Mouse (Mus musculus) lung, embryonic 14.5 days (tissue): ENCODE results near the gene Fam129b. TPM values are rescaled to one million over a fixed set of nuclear protein-coding genes. Genes with fewer than 3 reads are reported as not detected.

ENCODE experiments used
- ATAC-seq: fragments of 200-750 bp; cut with Nextera tagmentation; 2 replicates; pipeline ENCODE4 v1.8.0; 2017; ENCODE audit warnings: mild to moderate bottlenecking, moderate TSS enrichment, moderate library complexity; ENCODE audit not compliant: insufficient read depth
- DNase-seq: peaks from one replicate; pipeline ENCODE4 v3.0.0-alpha.2; 2015
- H3K27ac ChIP-seq: fragments of 300-500 bp; sonication (generic); 2 replicates; pipeline ENCODE4 v1.5.1; 2014; ENCODE audit warnings: low read depth, mild to moderate bottlenecking, moderate library complexity
- H3K27me3 ChIP-seq: fragments of 300-500 bp; sonication (generic); 2 replicates; pipeline ENCODE4 v1.6.1; 2014; ENCODE audit warnings: low read length, control low read depth; ENCODE audit not compliant: insufficient read depth
- H3K36me3 ChIP-seq: fragments of 300-500 bp; sonication (generic); 2 replicates; pipeline ENCODE4 v1.6.1; 2014; ENCODE audit warnings: control low read depth; ENCODE audit not compliant: insufficient read depth
- H3K4me1 ChIP-seq: fragments of 300-500 bp; sonication (generic); 2 replicates; pipeline ENCODE4 v1.6.1; 2014; ENCODE audit warnings: antibody characterized with exemption, control low read depth; ENCODE audit not compliant: insufficient read depth
- H3K4me2 ChIP-seq: fragments of 300-500 bp; sonication (generic); 2 replicates; pipeline ENCODE4 v1.6.1; 2014; ENCODE audit warnings: mild to moderate bottlenecking
- H3K4me3 ChIP-seq: fragments of 300-500 bp; sonication (generic); 2 replicates; pipeline ENCODE4 v1.5.1; 2014; ENCODE audit warnings: low read depth, low read length
- H3K9ac ChIP-seq: fragments of 300-500 bp; sonication (generic); 2 replicates; pipeline ENCODE4 v1.6.1; 2014
- H3K9me3 ChIP-seq: fragments of 300-500 bp; sonication (generic); 2 replicates; pipeline ENCODE4 v1.6.1; 2016; ENCODE audit warnings: low read depth, low read length, control low read depth
- CTCF ChIP-seq: IDR thresholded peaks from 2 replicates; pipeline ENCODE4 v1.5.1; 2016; ENCODE audit warnings: antibody characterized with exemption, low read depth
- WGBS: fragments of 180-500 bp; shearing (Covaris S2); extraction: QIAGEN DNeasy Blood & Tissue Kit; methylation state at CpG from one replicate; pipeline ENCODE4 v1.1.7; 2014; 5-methylcytosine and 5-hydroxymethylcytosine counted together
- polyA plus RNA-seq: library from polyadenylated mRNA; unstranded; fragments of >200 nt; fragmentation: Nextera tagmentation; extraction: Ambion mirVana; gene quantifications from 2 replicates; pipeline ENCODE4 v1.2.1, GENCODE M21; 2014

Gene Fam129b
- polyA plus RNA-seq, 1 experiment from 2014 or later, result 46.5 TPM

- WGBS, result 69% methylated on average over 5 of the region's 5 CpGs
- Histone ChIP-seq H3K9me3 (no peaks in the 10 kb centered on the region), H3K36me3 (peaks cover 17% of the 10 kb centered on the region; the same call in 1 of the 2 replicates), H3K9ac (no peak overlapping the region), H3K4me2 (no peak overlapping the region), H3K4me1 (peaks cover 21% of the 10 kb centered on the region), H3K27me3 (no peaks in the 10 kb centered on the region), H3K4me3 (no peak overlapping the region), H3K27ac (0 out of 2 replicates have a peak overlapping the region, but pooled peaks have one; percentile 21)
- no peak for DNase-seq
- no peak for TF ChIP-seq CTCF
- ATAC-seq, result no peak
These were observed 28.7 kb downstream of the Fam129b start for GRCm38 (mm10) chr2:32904637-32905036.

GRCm38 (mm10) chr2:32905297-32905696 lies 29.4 kb downstream of the Fam129b start:
- H3K27me3 ChIP-seq, result no peaks in the 10 kb centered on the region
- H3K4me1 ChIP-seq, result peaks cover 21% of the 10 kb centered on the region
- no peak for TF ChIP-seq CTCF
- peaks cover 19% of the 10 kb centered on the region for H3K36me3 ChIP-seq
- peak overlapping the region; percentile 10; the same call in 1 of the 2 replicates for H3K27ac ChIP-seq
- no peak overlapping the region for H3K4me2 ChIP-seq
- no peaks in the 10 kb centered on the region for H3K9me3 ChIP-seq
- no peak for ATAC-seq
- H3K4me3 ChIP-seq, result no peak overlapping the region
- 67% methylated on average over 8 of the region's 8 CpGs for WGBS
- DNase-seq, result no peak
- no peak overlapping the region for H3K9ac ChIP-seq

GRCm38 (mm10) chr2:32907442-32907841 lies 31.5 kb downstream of the Fam129b start:
- ATAC-seq (no peak), DNase-seq (no peak)
- Histone ChIP-seq H3K27me3 (no peaks in the 10 kb centered on the region), H3K4me3 (no peak overlapping the region), H3K4me2 (no peak overlapping the region), H3K4me1 (peaks cover 21% of the 10 kb centered on the region), H3K9ac (peak overlapping the region; percentile 26; the same call in 1 of the 2 replicates), H3K27ac (peak overlapping the region; percentile 95), H3K36me3 (peaks cover 29% of the 10 kb centered on the region), H3K9me3 (no peaks in the 10 kb centered on the region)
- WGBS, result 45% methylated on average over 8 of the region's 8 CpGs
- no peak for TF ChIP-seq CTCF

- H3K4me1 ChIP-seq, result peaks cover 21% of the 10 kb centered on the region
- no peaks in the 10 kb centered on the region for H3K9me3 ChIP-seq
- peak overlapping the region; percentile 44 for H3K4me2 ChIP-seq
- ATAC-seq (peak; percentile 83), DNase-seq (peak; percentile 95)
- peak overlapping the region; percentile 25 for H3K9ac ChIP-seq
- 1% methylated on average over 6 of the region's 6 CpGs for WGBS
- H3K36me3 ChIP-seq, result peaks cover 35% of the 10 kb centered on the region
- peak overlapping the region; percentile 95 for H3K27ac ChIP-seq
- H3K4me3 ChIP-seq, result no peak overlapping the region
- TF ChIP-seq CTCF, result no peak
- no peaks in the 10 kb centered on the region for H3K27me3 ChIP-seq
These were observed 32.4 kb downstream of the Fam129b start for GRCm38 (mm10) chr2:32908272-32908671.

GRCm38 (mm10) chr2:32908796-32909195 lies 32.9 kb downstream of the Fam129b start:
- Histone ChIP-seq H3K27me3 (no peaks in the 10 kb centered on the region), H3K36me3 (peaks cover 41% of the 10 kb centered on the region), H3K27ac (peak overlapping the region; percentile 95), H3K9ac (peak overlapping the region; percentile 34), H3K9me3 (no peaks in the 10 kb centered on the region), H3K4me1 (peaks cover 21% of the 10 kb centered on the region), H3K4me3 (no peak overlapping the region), H3K4me2 (peak overlapping the region; percentile 44)
- no peak for TF ChIP-seq CTCF
- WGBS, result 13% methylated on average over 11 of the region's 11 CpGs
- DNase-seq, result peak; percentile 69
- peak; percentile 46; the same call in 1 of the 2 replicates for ATAC-seq

GRCm38 (mm10) chr2:32911639-32912182 lies 35.8 kb downstream of the Fam129b start:
- Histone ChIP-seq H3K4me2 (no peak overlapping the region), H3K27me3 (no peaks in the 10 kb centered on the region), H3K9ac (no peak overlapping the region), H3K4me3 (no peak overlapping the region), H3K36me3 (peaks cover 63% of the 10 kb centered on the region), H3K4me1 (peaks cover 31% of the 10 kb centered on the region), H3K9me3 (no peaks in the 10 kb centered on the region), H3K27ac (no peak overlapping the region)
- WGBS, result 77% methylated on average over 7 of the region's 7 CpGs
- TF ChIP-seq CTCF, result no peak
- ATAC-seq (no peak), DNase-seq (no peak)

GRCm38 (mm10) chr2:32912210-32912804 lies 36.4 kb downstream of the Fam129b start:
- Histone ChIP-seq H3K4me1 (peaks cover 30% of the 10 kb centered on the region), H3K27ac (no peak overlapping the region), H3K9me3 (no peaks in the 10 kb centered on the region), H3K9ac (no peak overlapping the region), H3K36me3 (peaks cover 66% of the 10 kb centered on the region), H3K4me3 (no peak overlapping the region), H3K27me3 (no peaks in the 10 kb centered on the region), H3K4me2 (no peak overlapping the region)
- ATAC-seq, result no peak
- peak; percentile 98 for DNase-seq
- TF ChIP-seq CTCF, result peak; percentile 100
- 28% methylated on average over 19 of the region's 19 CpGs for whole genome bisulfite sequencing
